Mouse (Mus musculus): Measurements from ENCODE around the gene Nfat5. TPM values are rescaled to one million over a fixed set of nuclear protein-coding genes. Genes with fewer than 3 reads are reported as not detected.

Nfat5 gene
- total RNA-seq (2015) (32.2 and 33.1 TPM in 2 replicates), total RNA-seq (2017) (17.6 and 19.4 TPM in 2 replicates)

DNA sequence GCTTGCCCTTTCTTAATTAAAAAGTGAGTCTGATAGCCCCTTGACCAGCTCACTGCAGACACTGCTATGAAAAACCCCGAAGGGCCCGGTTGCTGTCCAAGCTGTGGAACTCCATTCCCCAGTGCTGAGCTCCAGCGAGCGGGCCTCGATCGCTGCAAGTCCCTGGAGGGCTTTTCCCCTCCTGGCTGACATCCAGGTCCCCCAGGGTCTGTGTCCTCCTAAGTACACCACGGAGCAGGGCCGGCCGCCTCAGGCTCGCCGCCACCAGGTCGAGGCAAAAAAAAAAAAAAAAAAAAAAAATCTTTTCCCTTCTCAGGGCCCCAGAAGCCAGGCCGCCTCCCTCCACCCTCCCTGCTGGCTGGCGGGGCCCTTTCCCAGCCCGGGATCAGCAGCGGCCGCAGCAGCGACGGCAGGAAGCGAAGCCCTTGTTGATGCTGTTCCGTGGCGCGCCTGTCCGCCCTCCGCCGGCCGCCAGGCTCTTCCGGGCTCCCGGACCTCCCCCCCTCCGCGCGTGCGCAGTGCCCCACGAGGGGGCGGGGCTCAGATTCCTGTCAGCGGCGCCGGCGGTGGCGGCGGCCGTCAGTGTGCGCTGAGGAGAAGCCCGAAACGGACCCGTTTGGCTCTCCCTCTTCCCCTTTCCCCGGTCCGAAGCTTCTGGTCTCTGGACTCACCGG is at the start of gene Nfat5:
Nfat5 (plus strand) TSS at position 543 of the 674 bp plus-strand sequence.
- ATAC-seq (ENCODE audit: poor library complexity, severe bottlenecking), result peak; percentile 92

DNA sequence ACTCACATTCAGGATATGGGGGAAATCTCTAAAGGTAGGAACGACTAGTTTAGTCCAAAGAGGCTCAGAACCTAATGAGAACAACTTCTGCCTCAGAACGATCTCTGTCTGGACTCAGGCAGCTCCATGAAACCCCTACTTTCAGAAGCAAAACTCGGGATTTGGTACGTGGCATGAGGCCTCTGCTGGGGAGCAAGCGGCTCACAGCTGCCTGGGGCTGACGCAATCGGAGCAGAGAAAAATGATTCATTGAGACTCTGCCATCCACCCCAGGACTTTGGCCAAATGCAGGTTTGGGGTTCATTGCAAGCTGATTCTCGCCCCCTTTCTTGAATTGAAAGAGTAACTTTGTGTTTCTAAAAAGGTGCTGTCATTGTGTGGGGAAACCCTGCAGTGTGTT is 49.1 kb upstream of the Nfat5 start:
- no peak for ATAC-seq (ENCODE audit: poor library complexity, severe bottlenecking)

DNA sequence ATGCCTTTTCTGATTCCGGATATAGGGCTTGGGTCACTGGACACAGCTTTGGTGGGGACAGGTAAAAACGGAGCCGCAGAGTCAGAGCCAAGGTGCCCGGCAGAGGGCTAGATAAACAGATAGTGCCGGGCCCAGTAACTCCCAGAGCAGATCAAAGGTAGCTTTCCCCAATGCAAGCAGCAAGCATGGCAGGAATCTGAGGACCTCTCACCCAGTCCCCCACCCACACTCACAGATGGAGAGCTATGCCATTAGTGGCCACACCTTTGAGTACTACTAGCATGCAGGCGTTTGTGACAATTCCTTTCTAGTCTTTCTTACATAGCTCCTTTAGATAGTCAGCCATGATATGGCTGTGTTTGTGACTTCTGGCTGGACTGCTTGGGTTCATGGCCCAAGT is 44.8 kb upstream of the Nfat5 start:
- no peak for ATAC-seq (ENCODE audit: poor library complexity, severe bottlenecking)

DNA sequence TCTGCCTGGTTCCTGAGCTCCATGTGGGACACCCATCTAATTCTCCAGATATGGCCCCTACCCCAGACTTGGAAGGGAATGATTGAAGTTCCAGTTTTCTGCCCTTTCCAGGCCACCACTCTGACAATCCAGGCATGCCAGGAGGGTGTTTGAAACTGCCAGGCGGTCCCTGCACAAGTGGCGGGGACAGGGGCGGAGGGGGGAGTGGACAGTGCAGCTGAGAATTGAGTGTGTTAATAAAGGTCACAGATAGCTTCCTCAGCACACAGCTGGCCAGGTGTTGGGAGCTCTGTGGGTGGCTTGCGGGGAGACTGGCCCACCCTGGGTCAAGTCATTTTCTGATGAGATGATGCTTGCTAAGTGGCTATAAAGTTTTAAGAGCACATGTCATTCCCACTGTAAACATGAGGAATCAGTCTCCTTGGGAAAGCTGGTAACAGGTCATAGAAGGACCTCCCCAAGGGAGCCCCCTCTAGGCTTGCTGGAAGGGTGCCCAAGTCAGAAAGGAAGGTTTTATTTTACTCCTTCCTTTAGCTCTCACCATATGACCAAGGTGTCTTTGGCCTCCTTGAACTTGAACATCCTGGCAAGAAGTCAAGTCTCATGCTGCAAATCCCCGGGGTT is 41.7 kb upstream of the Nfat5 start:
- no peak for ATAC-seq (ENCODE audit: poor library complexity, severe bottlenecking)

DNA sequence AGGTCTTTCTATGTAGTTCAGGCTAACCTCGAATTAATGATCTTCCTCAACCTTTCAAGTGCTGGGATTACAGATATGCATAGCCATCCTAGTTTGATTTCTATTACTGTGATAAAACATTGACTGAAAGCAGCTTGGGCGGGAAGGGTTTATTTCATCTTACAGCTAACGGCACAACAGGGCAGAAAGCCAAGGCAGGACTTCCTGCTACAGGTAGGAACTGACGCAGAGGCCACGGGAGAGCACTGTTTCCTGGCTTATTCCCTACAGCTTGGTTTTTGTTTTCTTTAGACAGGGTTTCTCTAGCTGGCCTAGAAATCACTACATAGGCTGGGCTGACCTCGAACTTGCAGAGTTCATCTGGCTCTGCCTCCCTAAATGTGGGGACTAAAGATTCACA is 40.1 kb upstream of the Nfat5 start:
- ATAC-seq (ENCODE audit: poor library complexity, severe bottlenecking), result no peak

DNA sequence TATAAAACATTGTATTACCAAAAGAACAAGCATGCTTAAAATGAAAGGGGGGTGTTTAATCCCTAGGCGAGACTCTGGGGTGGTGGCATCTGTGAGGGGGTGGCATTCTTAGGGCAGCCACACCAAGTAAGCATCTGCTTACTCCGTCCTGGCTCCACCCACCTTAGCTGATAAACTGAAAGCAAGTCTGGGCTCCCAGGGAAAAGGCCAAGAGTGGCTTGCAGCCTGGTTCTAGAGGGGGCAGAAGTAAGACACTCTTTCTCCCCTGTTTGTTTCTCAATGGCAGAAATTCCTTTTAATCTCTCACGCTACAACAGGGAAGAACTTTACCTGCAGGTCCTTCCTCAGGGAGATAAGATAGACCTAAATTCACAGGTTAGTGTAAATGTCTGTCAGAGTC is 38.9 kb upstream of the Nfat5 start:
- ATAC-seq (ENCODE audit: poor library complexity, severe bottlenecking), result no peak

GRCm38 (mm10) chr8:107254951-107255457 is 38.3 kb upstream of the Nfat5 start:
- ATAC-seq (ENCODE audit: poor library complexity, severe bottlenecking), result no peak

- ATAC-seq (ENCODE audit: poor library complexity, severe bottlenecking), result no peak
Observed at GRCm38 (mm10) chr8:107257223-107257622, 36.0 kb upstream of the Nfat5 start.

- no peak for ATAC-seq (ENCODE audit: poor library complexity, severe bottlenecking)
Observed at GRCm38 (mm10) chr8:107260120-107260519, 33.1 kb upstream of the Nfat5 start.

- ATAC-seq (ENCODE audit: poor library complexity, severe bottlenecking), result no peak
Observed at GRCm38 (mm10) chr8:107261172-107261571, 32.1 kb upstream of the Nfat5 start.

DNA sequence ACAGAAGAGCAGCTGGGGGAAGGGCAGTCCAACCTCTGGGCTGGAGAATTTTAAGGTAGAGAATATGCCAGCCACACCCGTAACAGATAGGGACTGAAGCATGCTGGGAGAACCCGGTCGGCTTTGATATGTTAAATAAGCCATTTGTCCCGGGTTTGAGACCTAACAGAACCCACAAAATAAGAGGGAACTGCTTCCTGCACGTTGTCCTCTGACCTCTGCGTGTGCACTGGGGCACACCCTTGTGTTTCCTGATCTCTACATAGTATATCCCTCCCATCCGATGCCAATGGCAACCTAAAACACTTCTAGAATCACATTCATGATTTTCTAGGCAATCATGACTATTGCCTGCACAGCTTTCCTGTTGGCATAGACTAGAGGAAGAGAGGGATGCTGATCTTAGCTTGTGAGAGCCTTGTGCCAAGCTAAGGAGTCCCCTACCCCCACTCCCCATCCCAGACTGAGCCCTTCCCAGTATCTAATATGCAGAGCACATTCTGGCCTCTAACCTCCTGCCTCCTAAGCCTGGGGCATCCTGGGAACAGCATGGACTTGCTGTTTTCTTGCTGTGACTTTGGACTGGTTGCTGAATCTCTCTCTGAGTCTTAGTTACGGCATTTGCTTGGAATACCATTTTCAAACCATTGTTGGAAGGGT is 31.1 kb upstream of the Nfat5 start:
- no peak for ATAC-seq (ENCODE audit: poor library complexity, severe bottlenecking)

GRCm38 (mm10) chr8:107265811-107266210 is 27.5 kb upstream of the Nfat5 start:
- ATAC-seq (ENCODE audit: poor library complexity, severe bottlenecking), result no peak

DNA sequence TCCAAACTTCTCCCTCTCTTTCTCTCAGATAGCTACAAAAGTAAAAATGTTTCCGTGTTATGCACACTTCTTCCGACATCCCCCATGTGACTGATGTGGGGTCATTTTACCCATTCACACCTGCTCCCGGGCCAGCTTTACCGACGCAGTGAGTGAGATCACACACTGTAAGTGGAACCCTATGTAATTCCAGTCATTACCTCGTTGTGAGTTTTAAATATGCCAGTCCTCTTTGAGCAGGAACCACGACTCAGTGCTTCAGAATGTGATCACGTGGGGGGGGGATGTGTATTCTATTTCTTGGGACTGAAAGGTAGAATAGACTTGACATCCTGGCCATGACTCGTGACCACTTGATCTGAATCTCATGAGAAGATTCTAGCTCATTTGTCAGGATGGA is 24.8 kb upstream of the Nfat5 start:
- no peak for ATAC-seq (ENCODE audit: poor library complexity, severe bottlenecking)

- ATAC-seq (ENCODE audit: poor library complexity, severe bottlenecking), result no peak
Observed at GRCm38 (mm10) chr8:107269191-107269590, 24.1 kb upstream of the Nfat5 start.

DNA sequence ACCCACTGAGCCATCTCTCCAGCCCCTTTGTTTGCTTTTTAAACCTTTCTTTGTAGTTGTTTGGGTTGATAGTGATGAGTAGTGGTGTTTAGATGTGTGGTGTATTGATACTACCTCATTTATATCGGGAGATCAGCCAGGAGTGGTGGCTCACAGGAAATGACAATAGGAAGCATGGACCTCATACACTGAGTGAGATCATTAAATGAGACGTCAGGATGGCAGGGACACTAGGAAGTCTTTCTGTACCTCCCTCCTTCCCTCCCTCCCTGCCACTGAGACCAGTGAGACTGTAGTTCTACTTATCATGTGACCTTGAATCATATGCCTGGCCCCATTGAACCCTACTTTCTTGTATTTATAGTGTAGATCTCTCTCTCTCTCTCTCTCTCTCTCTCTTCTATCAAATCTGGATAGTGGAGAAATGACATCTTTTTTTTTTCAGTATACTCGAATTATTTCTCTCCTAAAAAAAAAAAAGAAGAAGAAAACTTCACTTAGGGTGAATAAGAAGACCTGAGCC is 23.6 kb upstream of the Nfat5 start:
- ATAC-seq (ENCODE audit: poor library complexity, severe bottlenecking), result peak; percentile 18; the same call in 1 of the 2 replicates

DNA sequence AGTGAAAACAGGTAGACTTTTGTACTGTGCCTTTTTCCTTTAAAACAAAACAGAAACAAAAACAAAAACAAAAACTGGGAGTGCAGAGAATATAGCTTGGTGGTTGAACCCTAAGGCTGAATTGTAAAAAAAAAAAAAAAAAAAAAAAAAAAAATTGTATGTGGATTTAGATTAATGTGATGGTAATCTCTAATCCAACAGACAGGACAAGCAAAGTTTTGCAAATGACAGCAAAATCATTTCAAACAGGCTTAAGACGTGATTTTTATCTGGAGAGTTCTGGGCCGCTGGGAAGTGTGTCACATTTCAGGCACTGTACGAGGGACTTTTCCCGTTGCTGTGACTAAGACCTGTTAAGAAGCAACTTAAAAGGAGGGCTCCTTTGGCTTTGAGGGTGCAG is 23.0 kb upstream of the Nfat5 start:
- ATAC-seq (ENCODE audit: poor library complexity, severe bottlenecking), result no peak

DNA sequence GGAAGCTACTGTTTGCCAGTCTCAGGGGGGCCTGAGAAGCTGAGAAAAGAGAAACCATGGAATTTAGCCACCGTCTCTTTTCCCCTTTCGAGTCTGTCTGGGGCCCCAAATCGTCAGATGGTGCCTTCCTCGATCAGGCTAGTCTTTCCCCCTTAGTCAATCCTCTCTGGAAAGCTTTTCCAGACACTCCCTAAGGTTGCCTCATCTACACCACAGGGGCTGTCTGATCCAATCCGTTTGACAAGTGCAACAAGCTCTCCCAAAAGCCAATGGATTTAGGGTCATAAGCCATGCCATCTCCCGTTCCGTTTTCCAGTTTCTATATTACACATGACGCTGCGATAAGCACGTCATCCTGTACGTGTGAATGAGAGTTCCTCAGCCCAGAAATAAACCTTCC is 22.5 kb upstream of the Nfat5 start:
- no peak for ATAC-seq (ENCODE audit: poor library complexity, severe bottlenecking)

DNA sequence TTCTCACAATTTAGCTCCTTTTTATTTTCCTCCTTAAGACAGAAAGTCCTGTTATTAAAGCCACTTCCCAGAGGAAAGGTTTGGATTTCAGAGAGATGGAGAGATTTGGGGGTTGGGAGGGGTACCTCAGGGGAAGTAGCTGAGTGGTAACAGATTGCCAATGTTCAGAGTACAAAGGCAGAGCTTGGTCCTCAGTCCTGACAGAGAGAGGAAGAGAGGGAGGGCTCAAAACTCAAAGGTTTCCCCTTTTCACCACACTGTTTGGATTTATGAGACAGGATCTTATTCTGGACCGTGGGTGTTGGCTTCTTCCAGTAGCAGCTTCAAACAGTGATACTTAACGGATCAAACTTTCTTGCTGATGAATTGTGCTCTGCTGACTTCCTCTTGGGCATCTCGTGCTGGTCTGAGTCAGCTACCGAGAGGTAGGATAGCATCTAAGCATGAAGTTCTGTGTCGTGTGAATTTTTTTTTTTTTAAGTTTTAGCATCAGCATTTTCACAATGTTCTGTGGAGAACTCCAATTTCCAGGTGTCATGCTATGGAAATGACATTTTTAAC is 15.9 kb upstream of the Nfat5 start:
- no peak for ATAC-seq (ENCODE audit: poor library complexity, severe bottlenecking)

- ATAC-seq (ENCODE audit: poor library complexity, severe bottlenecking), result no peak
Observed at GRCm38 (mm10) chr8:107278571-107278970, 14.7 kb upstream of the Nfat5 start.

- no peak for ATAC-seq (ENCODE audit: poor library complexity, severe bottlenecking)
Observed at GRCm38 (mm10) chr8:107286686-107287085, 6.6 kb upstream of the Nfat5 start.

DNA sequence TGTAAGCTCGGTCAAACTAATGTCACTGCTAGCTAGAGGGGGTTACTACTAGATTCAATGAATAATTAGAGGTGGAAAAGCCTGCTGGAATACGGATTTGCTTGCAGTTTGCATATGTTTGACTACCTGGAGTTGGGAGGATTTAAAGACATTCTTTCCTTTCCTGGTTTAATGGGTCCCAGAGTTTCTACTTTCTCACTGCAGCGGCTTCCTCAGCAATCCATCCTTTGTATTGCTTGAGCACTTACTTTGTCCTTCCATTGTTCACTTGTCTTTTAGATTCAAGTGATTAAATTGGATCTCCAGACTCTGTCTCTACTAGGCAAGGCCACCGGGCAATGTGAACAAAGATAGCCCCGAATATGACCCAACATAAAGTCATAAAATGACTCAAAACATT is 5.7 kb upstream of the Nfat5 start:
- ATAC-seq (ENCODE audit: poor library complexity, severe bottlenecking), result no peak

Data from megakaryocyte, adult 5-6 weeks (primary cell).